Mouse (Mus musculus) hindbrain, embryonic 16.5 days (tissue): ENCODE measurements around the gene AU040320. TPM values are rescaled to one million over a fixed set of nuclear protein-coding genes. Genes with fewer than 3 reads are reported as not detected.

ENCODE experiments used
- ATAC-seq: fragments of 200-750 bp; cut with Nextera tagmentation; 2 replicates; pipeline ENCODE4 v1.8.0; 2017; ENCODE audit warnings: moderate TSS enrichment, moderate library complexity
- H3K27ac ChIP-seq: fragments of 300-500 bp; sonication (generic); 2 replicates; pipeline ENCODE4 v1.5.1; 2014; ENCODE audit warnings: low read depth, mild to moderate bottlenecking, control low read depth, low read length, moderate library complexity
- H3K27me3 ChIP-seq: fragments of 300-500 bp; sonication (generic); replicated peaks from 2 replicates; pipeline ENCODE4 v1.6.1; 2014; ENCODE audit warnings: low read length; ENCODE audit not compliant: control insufficient read depth, insufficient read depth
- H3K36me3 ChIP-seq: fragments of 300-500 bp; sonication (generic); 2 replicates; pipeline ENCODE4 v1.6.1; 2014; ENCODE audit warnings: mild to moderate bottlenecking, low read length, moderate library complexity, mixed read lengths; ENCODE audit not compliant: control insufficient read depth, insufficient read depth
- H3K4me1 ChIP-seq: fragments of 300-500 bp; sonication (generic); 2 replicates; pipeline ENCODE4 v1.6.1; 2014; ENCODE audit warnings: low read depth, low read length; ENCODE audit not compliant: control insufficient read depth, insufficient read depth
- H3K4me2 ChIP-seq: fragments of 300-500 bp; sonication (generic); 2 replicates; pipeline ENCODE4 v1.6.1; 2014; ENCODE audit warnings: mild to moderate bottlenecking, low read length, control low read depth, moderate library complexity
- H3K4me3 ChIP-seq: fragments of 300-500 bp; sonication (generic); 2 replicates; pipeline ENCODE4 v1.5.1; 2014; ENCODE audit warnings: mild to moderate bottlenecking, low read length, control low read depth, moderate library complexity
- H3K9ac ChIP-seq: fragments of 300-500 bp; sonication (generic); 2 replicates; pipeline ENCODE4 v1.6.1; 2014; ENCODE audit warnings: low read depth, mild to moderate bottlenecking, control low read depth, low read length, moderate library complexity
- H3K9me3 ChIP-seq: fragments of 300-500 bp; sonication (generic); 2 replicates; pipeline ENCODE4 v1.6.1; 2014; ENCODE audit warnings: mild to moderate bottlenecking, low read length, moderate library complexity; ENCODE audit not compliant: control insufficient read depth
- WGBS: fragments of 180-500 bp; shearing (Covaris S2); extraction: QIAGEN DNeasy Blood & Tissue Kit; methylation state at CpG from one replicate; pipeline ENCODE4 v1.1.7; 2014; 5-methylcytosine and 5-hydroxymethylcytosine counted together
- polyA plus RNA-seq: library from polyadenylated mRNA; unstranded; fragments of >200 nt; fragmentation: Nextera tagmentation; extraction: Ambion mirVana; gene quantifications from 2 replicates; pipeline ENCODE4 v1.2.1, GENCODE M21; 2015

The AU040320 gene
- polyA plus RNA-seq, 1 experiment from 2014 or later, result 35.0 TPM

GRCm38 (mm10) chr4:126831122-126831521 is 77.8 kb downstream of the AU040320 start:
- no peak overlapping the region for H3K4me2 ChIP-seq
- no peaks in the 10 kb centered on the region for H3K9me3 ChIP-seq
- 97% methylated on average over 5 of the region's 5 CpGs for WGBS
- no peak overlapping the region for H3K4me3 ChIP-seq
- no peaks in the 10 kb centered on the region for H3K4me1 ChIP-seq
- no peak overlapping the region for H3K9ac ChIP-seq
- no peak for ATAC-seq
- H3K27me3 ChIP-seq, result no peaks in the 10 kb centered on the region
- H3K36me3 ChIP-seq, result peaks cover 12% of the 10 kb centered on the region
- H3K27ac ChIP-seq, result no peak overlapping the region

GRCm38 (mm10) chr4:126838799-126839198 is 85.5 kb downstream of the AU040320 start:
- ATAC-seq, result no peak
- H3K4me2 ChIP-seq, result no peak overlapping the region
- H3K4me3 ChIP-seq, result no peak overlapping the region
- H3K9me3 ChIP-seq, result no peaks in the 10 kb centered on the region
- no peak overlapping the region for H3K9ac ChIP-seq
- 82% methylated on average over 7 of the region's 7 CpGs for WGBS
- H3K27ac ChIP-seq, result no peak overlapping the region
- H3K4me1 ChIP-seq, result no peaks in the 10 kb centered on the region; the same call in 1 of the 2 replicates
- peaks cover 23% of the 10 kb centered on the region for H3K36me3 ChIP-seq
- H3K27me3 ChIP-seq, result no peaks in the 10 kb centered on the region

- Histone ChIP-seq H3K27ac (no peak overlapping the region), H3K4me2 (no peak overlapping the region), H3K4me3 (no peak overlapping the region), H3K4me1 (no peaks in the 10 kb centered on the region; the same call in 1 of the 2 replicates), H3K36me3 (peaks cover 23% of the 10 kb centered on the region), H3K9ac (no peak overlapping the region), H3K27me3 (no peaks in the 10 kb centered on the region), H3K9me3 (no peaks in the 10 kb centered on the region)
- ATAC-seq, result 0 out of 2 replicates have a peak, but pooled peaks have one; percentile 54
- 16% methylated on average over 7 of the region's 7 CpGs for WGBS
Observed at GRCm38 (mm10) chr4:126839873-126840272, 86.5 kb downstream of the AU040320 start.

GRCm38 (mm10) chr4:126840996-126841560 is 87.7 kb downstream of the AU040320 start:
- Histone ChIP-seq H3K4me3 (no peak overlapping the region), H3K4me2 (no peak overlapping the region), H3K9ac (no peak overlapping the region), H3K36me3 (peaks cover 17% of the 10 kb centered on the region), H3K4me1 (no peaks in the 10 kb centered on the region; the same call in 1 of the 2 replicates), H3K9me3 (no peaks in the 10 kb centered on the region), H3K27me3 (no peaks in the 10 kb centered on the region), H3K27ac (no peak overlapping the region)
- WGBS, result 89% methylated on average over 15 of the region's 15 CpGs
- no peak for ATAC-seq

GRCm38 (mm10) chr4:126842911-126843310 is 89.6 kb downstream of the AU040320 start:
- no peak overlapping the region for H3K4me3 ChIP-seq
- H3K4me1 ChIP-seq, result no peaks in the 10 kb centered on the region; the same call in 1 of the 2 replicates
- no peak for ATAC-seq
- no peaks in the 10 kb centered on the region for H3K9me3 ChIP-seq
- H3K27ac ChIP-seq, result no peak overlapping the region
- WGBS, result 49% methylated on average over 3 of the region's 3 CpGs
- peaks cover 25% of the 10 kb centered on the region for H3K36me3 ChIP-seq
- no peak overlapping the region for H3K9ac ChIP-seq
- H3K27me3 ChIP-seq, result no peaks in the 10 kb centered on the region
- H3K4me2 ChIP-seq, result no peak overlapping the region

- no peak for ATAC-seq
- H3K9me3 ChIP-seq, result no peaks in the 10 kb centered on the region
- H3K36me3 ChIP-seq, result peaks cover 28% of the 10 kb centered on the region
- no peaks in the 10 kb centered on the region for H3K27me3 ChIP-seq
- no peak overlapping the region for H3K9ac ChIP-seq
- no peaks in the 10 kb centered on the region for H3K4me1 ChIP-seq
- 74% methylated on average over 4 of the region's 4 CpGs for WGBS
- H3K4me3 ChIP-seq, result no peak overlapping the region
- no peak overlapping the region for H3K4me2 ChIP-seq
- no peak overlapping the region for H3K27ac ChIP-seq
Observed at GRCm38 (mm10) chr4:126845664-126846063, 92.3 kb downstream of the AU040320 start.

GRCm38 (mm10) chr4:126846971-126847370 is 93.6 kb downstream of the AU040320 start:
- Histone ChIP-seq H3K4me3 (no peak overlapping the region), H3K4me2 (no peak overlapping the region), H3K9ac (no peak overlapping the region), H3K27me3 (no peaks in the 10 kb centered on the region), H3K36me3 (peaks cover 21% of the 10 kb centered on the region), H3K4me1 (no peaks in the 10 kb centered on the region), H3K27ac (no peak overlapping the region), H3K9me3 (no peaks in the 10 kb centered on the region)
- WGBS, result 61% methylated on average over 7 of the region's 7 CpGs
- no peak for ATAC-seq

- 82% methylated on average over 7 of the region's 7 CpGs for WGBS
- Histone ChIP-seq H3K4me3 (no peak overlapping the region), H3K9ac (no peak overlapping the region), H3K36me3 (peaks cover 21% of the 10 kb centered on the region), H3K27ac (no peak overlapping the region), H3K4me2 (no peak overlapping the region), H3K27me3 (no peaks in the 10 kb centered on the region), H3K9me3 (no peaks in the 10 kb centered on the region), H3K4me1 (no peaks in the 10 kb centered on the region)
- no peak for ATAC-seq
Observed at GRCm38 (mm10) chr4:126850019-126850777, 96.9 kb downstream of the AU040320 start.

GRCm38 (mm10) chr4:126850778-126851080 is 97.4 kb downstream of the AU040320 start:
- H3K27ac ChIP-seq, result no peak overlapping the region
- no peak overlapping the region for H3K4me2 ChIP-seq
- 59% methylated on average over 4 of the region's 4 CpGs for WGBS
- no peaks in the 10 kb centered on the region for H3K27me3 ChIP-seq
- peaks cover 21% of the 10 kb centered on the region for H3K36me3 ChIP-seq
- no peaks in the 10 kb centered on the region for H3K4me1 ChIP-seq
- no peak for ATAC-seq
- H3K4me3 ChIP-seq, result no peak overlapping the region
- no peak overlapping the region for H3K9ac ChIP-seq
- no peaks in the 10 kb centered on the region for H3K9me3 ChIP-seq
